Mouse (Mus musculus): ENCODE results near the gene Areg.

DNA sequence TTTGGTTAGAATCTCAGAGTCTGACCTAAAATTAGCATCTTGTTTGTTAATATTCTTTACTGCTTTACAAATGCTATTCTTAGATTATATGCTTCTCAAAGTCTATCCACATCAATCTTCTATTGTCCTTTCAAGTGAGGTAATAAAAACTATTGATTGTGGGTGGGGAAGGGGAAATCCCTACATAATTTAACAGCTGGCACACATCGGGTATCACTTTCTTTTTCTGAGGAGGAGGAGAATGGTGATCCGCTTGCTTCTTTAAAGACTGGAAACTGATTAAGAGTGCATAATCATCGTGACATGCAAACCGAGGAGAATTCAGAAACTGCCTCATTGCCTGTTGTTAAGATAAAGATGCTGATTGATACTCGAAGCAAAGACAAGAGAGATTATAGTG, 33.2 kb upstream of the Areg start:
- TF ChIP-seq HCFC1 (IDR thresholded peaks at IDR 0.05; ENCODE audit: borderline replicate concordance, insufficient read depth, low read length) (no peak), MAFK (IDR thresholded peaks at IDR 0.05; ENCODE audit: insufficient read depth, low read depth, low read length) (no peak), ZNF384 (IDR thresholded peaks at IDR 0.05; ENCODE audit: low read depth, low read length) (no peak)

All from ES-E14 (cell line).